Mouse (Mus musculus) megakaryocyte, embryonic 14.5 days (primary cell): Measurements from ENCODE around the gene Olfr551.

Source experiments
- FLI1 ChIP-seq: IDR thresholded peaks from 2 replicates; pipeline ENCODE4 v1.6.1; 2012; ENCODE audit warnings: low read length, inconsistent platforms, mixed read lengths
- GATA1 ChIP-seq: IDR thresholded peaks from 3 replicates; pipeline ENCODE4 v1.6.1; 2012; ENCODE audit warnings: mixed read lengths, low read length, inconsistent platforms, borderline replicate concordance

DNA sequence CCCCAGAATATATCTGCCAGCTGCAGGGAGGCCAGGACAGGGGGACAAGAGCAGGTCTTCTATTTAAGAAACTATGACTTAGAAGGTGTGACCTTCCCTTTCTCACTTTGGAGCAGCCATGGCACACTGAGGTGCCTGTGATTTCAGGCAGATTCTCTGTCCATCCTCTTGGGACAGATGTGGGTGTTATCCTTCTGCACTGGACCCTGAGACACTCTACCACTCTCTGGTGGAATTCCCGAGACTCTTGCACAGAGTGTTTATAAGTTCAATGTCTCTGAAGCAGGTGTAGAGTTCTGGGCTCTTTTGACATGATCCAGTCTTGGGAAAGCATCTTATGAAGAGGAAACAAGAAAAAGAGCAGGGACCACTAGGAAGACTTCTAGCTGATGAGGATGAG is 46.4 kb upstream of the Olfr551 start, which contains the start of gene Olfr554:
- TF ChIP-seq GATA1, result no peak
- no peak for TF ChIP-seq FLI1
